Mouse (Mus musculus) adrenal gland, postnatal 14 days (tissue): ENCODE measurements around the gene Gm45717. TPM values are rescaled to one million over a fixed set of nuclear protein-coding genes. Genes with fewer than 3 reads are reported as not detected.

Source experiments
- DNase-seq: peaks from one replicate; pipeline ENCODE4 v3.0.0; 2021; ENCODE audit warnings: mixed read lengths
- total RNA-seq: library from RNA; stranded (reverse); gene quantifications from 2 replicates; pipeline ENCODE4 v1.2.3, GENCODE M21; 2021

Gene Gm45717
- total RNA-seq, 1 experiment from 2014 or later = not detected

GRCm38 (mm10) chr7:140942811-140943210 lies 12.9 kb downstream of the Gm45717 start:
- no peak for DNase-seq

GRCm38 (mm10) chr7:140942341-140942740 lies 13.4 kb downstream of the Gm45717 start:
- peak; percentile 40 for DNase-seq

GRCm38 (mm10) chr7:140941222-140942051 lies 14.3 kb downstream of the Gm45717 start, which contains the start of gene Pgghg:
Gene Pgghg, plus strand, starts transcription at chr7:140941391.
- peak; percentile 94 for DNase-seq

GRCm38 (mm10) chr7:140939669-140940171 lies 16.0 kb downstream of the Gm45717 start:
- peak; percentile 49 for DNase-seq

GRCm38 (mm10) chr7:140938896-140939295 lies 16.8 kb downstream of the Gm45717 start:
- DNase-seq = no peak

- DNase-seq = no peak
Measured at GRCm38 (mm10) chr7:140938436-140938835, 17.3 kb downstream of the Gm45717 start.

GRCm38 (mm10) chr7:140927181-140927580 lies 28.6 kb downstream of the Gm45717 start:
- DNase-seq = no peak

GRCm38 (mm10) chr7:140923070-140923775 lies 32.5 kb downstream of the Gm45717 start:
- no peak for DNase-seq

- DNase-seq = peak; percentile 77
Measured at GRCm38 (mm10) chr7:140922398-140923069, 33.2 kb downstream of the Gm45717 start.

GRCm38 (mm10) chr7:140921225-140921975 lies 34.3 kb downstream of the Gm45717 start:
- DNase-seq = no peak

- DNase-seq = no peak
Measured at GRCm38 (mm10) chr7:140920418-140921029, 35.2 kb downstream of the Gm45717 start, which contains the start of gene Nlrp6. Gene Nlrp6, plus strand, starts transcription at chr7:140920902.

- no peak for DNase-seq
Measured at GRCm38 (mm10) chr7:140919911-140920310, 35.8 kb downstream of the Gm45717 start.

GRCm38 (mm10) chr7:140914031-140914690 lies 41.6 kb downstream of the Gm45717 start:
- DNase-seq = no peak

GRCm38 (mm10) chr7:140912846-140913482 lies 42.8 kb downstream of the Gm45717 start:
- DNase-seq = no peak

GRCm38 (mm10) chr7:140912293-140912692 lies 43.4 kb downstream of the Gm45717 start:
- no peak for DNase-seq

- peak; percentile 91 for DNase-seq
Measured at GRCm38 (mm10) chr7:140908634-140909107, 47.1 kb downstream of the Gm45717 start.

- no peak for DNase-seq
Measured at GRCm38 (mm10) chr7:140908181-140908580, 47.6 kb downstream of the Gm45717 start.

GRCm38 (mm10) chr7:140907697-140908096 lies 48.0 kb downstream of the Gm45717 start:
- DNase-seq = no peak

- DNase-seq = peak; percentile 69
Measured at GRCm38 (mm10) chr7:140907131-140907530, 48.6 kb downstream of the Gm45717 start.

- DNase-seq = no peak
Measured at GRCm38 (mm10) chr7:140905642-140906081, 50.1 kb downstream of the Gm45717 start.
